Mouse (Mus musculus): ENCODE results near the gene Carhsp1.

DNA sequence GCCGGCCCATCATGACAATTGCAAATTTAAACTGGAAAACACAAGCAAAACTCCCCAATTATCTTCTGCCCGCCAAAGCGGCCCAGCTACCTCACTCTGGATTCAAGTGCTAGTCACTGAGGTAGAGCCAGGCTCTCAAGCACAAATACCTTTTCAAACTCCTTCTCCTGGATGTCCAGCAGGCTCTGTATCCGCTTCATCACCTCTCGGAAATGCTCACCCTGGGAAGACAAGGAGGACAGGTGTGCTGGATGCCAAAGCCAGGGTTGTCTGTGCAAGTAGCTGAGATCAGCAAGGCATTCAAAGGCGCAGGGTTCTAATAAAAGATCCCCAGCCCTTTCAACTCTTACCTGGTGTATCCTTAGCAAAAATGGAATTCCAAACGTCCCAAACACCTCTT, 19.3 kb upstream of the Carhsp1 start:
- TF ChIP-seq EP300 (IDR thresholded peaks at IDR 0.05; ENCODE audit: low read depth) = no peak
- no peak for TF ChIP-seq CTCF (IDR thresholded peaks at IDR 0.05; ENCODE audit: low read depth)
